Mouse (Mus musculus): ENCODE measurements around the gene Prokr2. TPM values are rescaled to one million over a fixed set of nuclear protein-coding genes. Genes with fewer than 3 reads are reported as not detected.

The Prokr2 gene
- polyA plus RNA-seq (2015; fragmentation: Nextera tagmentation; extraction: Ambion mirVana): 0.08 and 0.18 TPM in 2 replicates

- Histone ChIP-seq H3K9ac (ENCODE audit: low read depth, low read length) (no peak within 1 kb of the TSS), H3K4me3 (replicated peaks; ENCODE audit: low read depth, low read length) (peak within 1 kb of the TSS; percentile 33), H3K27ac (no peak within 1 kb of the TSS), H3K36me3 (ENCODE audit: insufficient read depth, low read length) (no peaks in the 10 kb centered on the region), H3K4me2 (ENCODE audit: low read length) (peak within 1 kb of the TSS; percentile 79), H3K9me3 (replicated peaks; ENCODE audit: low read length) (no peaks in the 10 kb centered on the region), H3K27me3 (ENCODE audit: insufficient read depth, low read length) (0 out of 2 replicates have a peak, but pooled peaks cover 8% of the 10 kb centered on the region), H3K4me1 (replicated peaks; ENCODE audit: insufficient read depth, low read length) (peaks cover 7% of the 10 kb centered on the region; the same call in 1 of the 2 replicates)
- DNase-seq (ENCODE audit: low spot score) (peak; percentile 21), ATAC-seq (replicated peaks; ENCODE audit: low FRiP score, low read depth) (peak; percentile 49; the same call in 1 of the 2 replicates)
- no peak for TF ChIP-seq CTCF (IDR thresholded peaks at IDR 0.05; ENCODE audit: low read depth)
- under 1% methylated on average over 29 of the region's 29 CpGs for WGBS
These were observed at the start of gene Prokr2 for GRCm38 (mm10) chr2:132385194-132385838. Gene Prokr2, minus strand, starts transcription at chr2:132385447.

GRCm38 (mm10) chr2:132427160-132427941, 42.1 kb upstream of the Prokr2 start:
- 46% methylated on average over 17 of the region's 17 CpGs for WGBS
- Histone ChIP-seq H3K4me1 (replicated peaks; ENCODE audit: insufficient read depth, low read length) (0 out of 2 replicates have a peak, but pooled peaks cover 6% of the 10 kb centered on the region), H3K4me3 (replicated peaks; ENCODE audit: low read depth, low read length) (no peak overlapping the region), H3K9me3 (replicated peaks; ENCODE audit: low read length) (no peaks in the 10 kb centered on the region), H3K9ac (ENCODE audit: low read depth, low read length) (no peak overlapping the region), H3K27ac (no peak overlapping the region), H3K27me3 (ENCODE audit: insufficient read depth, low read length) (no peaks in the 10 kb centered on the region), H3K36me3 (ENCODE audit: insufficient read depth, low read length) (no peaks in the 10 kb centered on the region), H3K4me2 (ENCODE audit: low read length) (0 out of 2 replicates have a peak overlapping the region, but pooled peaks have one; percentile 21)
- DNase-seq (ENCODE audit: low spot score) (peak; percentile 44), ATAC-seq (replicated peaks; ENCODE audit: low FRiP score, low read depth) (no peak)
- TF ChIP-seq CTCF (IDR thresholded peaks at IDR 0.05; ENCODE audit: low read depth): no peak

- no peak for TF ChIP-seq CTCF (IDR thresholded peaks at IDR 0.05; ENCODE audit: low read depth)
- H3K27me3 ChIP-seq (ENCODE audit: insufficient read depth, low read length): no peaks in the 10 kb centered on the region
- H3K9me3 ChIP-seq (replicated peaks; ENCODE audit: low read length): no peaks in the 10 kb centered on the region
- H3K4me2 ChIP-seq (ENCODE audit: low read length): no peak overlapping the region
- DNase-seq (ENCODE audit: low spot score) (no peak), ATAC-seq (replicated peaks; ENCODE audit: low FRiP score, low read depth) (no peak)
- H3K27ac ChIP-seq: no peak overlapping the region
- 0 out of 2 replicates have a peak, but pooled peaks cover 6% of the 10 kb centered on the region for H3K4me1 ChIP-seq (replicated peaks; ENCODE audit: insufficient read depth, low read length)
- no peaks in the 10 kb centered on the region for H3K36me3 ChIP-seq (ENCODE audit: insufficient read depth, low read length)
- WGBS: 84% methylated on average over 6 of the region's 6 CpGs
- H3K4me3 ChIP-seq (replicated peaks; ENCODE audit: low read depth, low read length): no peak overlapping the region
- no peak overlapping the region for H3K9ac ChIP-seq (ENCODE audit: low read depth, low read length)
These were observed 40.3 kb upstream of the Prokr2 start for GRCm38 (mm10) chr2:132425576-132425975.

- WGBS: 75% methylated on average over 7 of the region's 7 CpGs
- no peak for DNase-seq (ENCODE audit: low spot score)
- Histone ChIP-seq H3K27ac (no peak overlapping the region), H3K27me3 (ENCODE audit: insufficient read depth, low read length) (no peaks in the 10 kb centered on the region), H3K4me1 (replicated peaks; ENCODE audit: insufficient read depth, low read length) (0 out of 2 replicates have a peak, but pooled peaks cover 6% of the 10 kb centered on the region), H3K4me2 (ENCODE audit: low read length) (no peak overlapping the region), H3K9ac (ENCODE audit: low read depth, low read length) (no peak overlapping the region), H3K9me3 (replicated peaks; ENCODE audit: low read length) (no peaks in the 10 kb centered on the region), H3K36me3 (ENCODE audit: insufficient read depth, low read length) (no peaks in the 10 kb centered on the region), H3K4me3 (replicated peaks; ENCODE audit: low read depth, low read length) (no peak overlapping the region)
- no peak for ATAC-seq (replicated peaks; ENCODE audit: low FRiP score, low read depth)
- TF ChIP-seq CTCF (IDR thresholded peaks at IDR 0.05; ENCODE audit: low read depth): no peak
These were observed 38.3 kb upstream of the Prokr2 start for GRCm38 (mm10) chr2:132423411-132424047.

GRCm38 (mm10) chr2:132422846-132423245, 37.6 kb upstream of the Prokr2 start:
- no peaks in the 10 kb centered on the region for H3K27me3 ChIP-seq (ENCODE audit: insufficient read depth, low read length)

GRCm38 (mm10) chr2:132418414-132418813, 33.2 kb upstream of the Prokr2 start:
- TF ChIP-seq CTCF (IDR thresholded peaks at IDR 0.05; ENCODE audit: low read depth): no peak

More at GRCm38 (mm10) chr2:132422846-132423245, 37.6 kb upstream of the Prokr2 start:
- TF ChIP-seq CTCF (IDR thresholded peaks at IDR 0.05; ENCODE audit: low read depth): no peak
- ATAC-seq (replicated peaks; ENCODE audit: low FRiP score, low read depth) (no peak), DNase-seq (ENCODE audit: low spot score) (no peak)
- Histone ChIP-seq H3K9me3 (replicated peaks; ENCODE audit: low read length) (no peaks in the 10 kb centered on the region), H3K9ac (ENCODE audit: low read depth, low read length) (no peak overlapping the region), H3K4me3 (replicated peaks; ENCODE audit: low read depth, low read length) (no peak overlapping the region), H3K36me3 (ENCODE audit: insufficient read depth, low read length) (no peaks in the 10 kb centered on the region), H3K27ac (no peak overlapping the region), H3K4me1 (replicated peaks; ENCODE audit: insufficient read depth, low read length) (0 out of 2 replicates have a peak, but pooled peaks cover 6% of the 10 kb centered on the region), H3K4me2 (ENCODE audit: low read length) (no peak overlapping the region)
- 84% methylated on average over 9 of the region's 9 CpGs for WGBS

More at GRCm38 (mm10) chr2:132418414-132418813, 33.2 kb upstream of the Prokr2 start:
- H3K4me1 ChIP-seq (replicated peaks; ENCODE audit: insufficient read depth, low read length): no peaks in the 10 kb centered on the region
- no peak overlapping the region for H3K4me2 ChIP-seq (ENCODE audit: low read length)
- ATAC-seq (replicated peaks; ENCODE audit: low FRiP score, low read depth) (no peak), DNase-seq (ENCODE audit: low spot score) (peak; percentile 3)
- H3K4me3 ChIP-seq (replicated peaks; ENCODE audit: low read depth, low read length): no peak overlapping the region
- 55% methylated on average over 2 of the region's 2 CpGs for WGBS
- H3K9ac ChIP-seq (ENCODE audit: low read depth, low read length): no peak overlapping the region
- no peaks in the 10 kb centered on the region for H3K27me3 ChIP-seq (ENCODE audit: insufficient read depth, low read length)
- H3K27ac ChIP-seq: no peak overlapping the region
- H3K9me3 ChIP-seq (replicated peaks; ENCODE audit: low read length): no peaks in the 10 kb centered on the region
- H3K36me3 ChIP-seq (ENCODE audit: insufficient read depth, low read length): no peaks in the 10 kb centered on the region
